Mouse (Mus musculus): Measurements from ENCODE around the gene Ccser1. TPM values are rescaled to one million over a fixed set of nuclear protein-coding genes. Genes with fewer than 3 reads are reported as not detected.

Ccser1 gene
- polyA plus RNA-seq, 1 experiment, result 0.70 TPM

DNA sequence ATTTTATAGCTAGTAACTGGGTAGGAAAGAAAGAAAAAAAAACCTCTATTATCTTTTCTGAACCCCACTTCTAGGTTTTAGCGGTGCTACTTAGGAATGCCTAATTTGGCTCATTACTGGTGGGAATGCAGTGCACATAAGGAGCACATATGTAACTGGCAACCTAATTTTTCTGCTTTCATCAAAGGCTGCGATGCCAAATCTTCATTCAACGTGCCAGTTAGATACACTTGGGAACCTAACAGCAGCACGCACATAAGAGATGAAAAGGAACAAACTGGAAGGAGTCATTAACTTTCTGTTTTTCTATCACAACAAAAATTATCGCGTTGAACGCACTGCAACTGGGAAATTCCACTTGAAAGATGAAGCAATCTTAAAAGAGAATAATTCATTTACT, 2.6 kb upstream of the Ccser1 start:
- Histone ChIP-seq H3K27ac (ENCODE audit: insufficient read depth, low read depth, low read length) (no peak overlapping the region), H3K4me3 (ENCODE audit: insufficient read depth, low read length) (no peak overlapping the region), H3K4me1 (ENCODE audit: control insufficient read depth, insufficient read depth, low read length) (no peaks in the 10 kb centered on the region)
- TF ChIP-seq CTCF (IDR thresholded peaks at IDR 0.05; ENCODE audit: low read depth, low read length) (no peak), POLR2A (IDR thresholded peaks at IDR 0.05; ENCODE audit: borderline replicate concordance, low read depth, low read length) (no peak)

DNA sequence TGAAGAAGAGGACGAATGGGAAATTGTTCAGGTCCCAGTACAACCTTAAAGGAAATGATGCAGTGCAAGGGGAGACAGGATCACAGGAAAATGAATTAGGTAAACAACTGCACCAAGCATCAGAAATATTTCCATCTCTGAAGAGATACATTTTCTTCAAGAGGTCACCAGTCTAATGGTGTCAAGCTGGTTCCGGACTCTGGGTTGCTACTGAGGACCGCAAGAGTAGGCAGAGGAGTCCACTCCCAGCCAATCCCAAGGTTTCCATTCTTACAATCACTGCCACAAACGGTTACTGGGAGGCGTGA, 529 bp upstream of the Ccser1 start:
- TF ChIP-seq CTCF (IDR thresholded peaks at IDR 0.05; ENCODE audit: low read depth, low read length) (no peak), POLR2A (IDR thresholded peaks at IDR 0.05; ENCODE audit: borderline replicate concordance, low read depth, low read length) (no peak)
- Histone ChIP-seq H3K4me3 (ENCODE audit: insufficient read depth, low read length) (no peak overlapping the region), H3K27ac (ENCODE audit: insufficient read depth, low read depth, low read length) (no peak overlapping the region), H3K4me1 (ENCODE audit: control insufficient read depth, insufficient read depth, low read length) (no peaks in the 10 kb centered on the region)

DNA sequence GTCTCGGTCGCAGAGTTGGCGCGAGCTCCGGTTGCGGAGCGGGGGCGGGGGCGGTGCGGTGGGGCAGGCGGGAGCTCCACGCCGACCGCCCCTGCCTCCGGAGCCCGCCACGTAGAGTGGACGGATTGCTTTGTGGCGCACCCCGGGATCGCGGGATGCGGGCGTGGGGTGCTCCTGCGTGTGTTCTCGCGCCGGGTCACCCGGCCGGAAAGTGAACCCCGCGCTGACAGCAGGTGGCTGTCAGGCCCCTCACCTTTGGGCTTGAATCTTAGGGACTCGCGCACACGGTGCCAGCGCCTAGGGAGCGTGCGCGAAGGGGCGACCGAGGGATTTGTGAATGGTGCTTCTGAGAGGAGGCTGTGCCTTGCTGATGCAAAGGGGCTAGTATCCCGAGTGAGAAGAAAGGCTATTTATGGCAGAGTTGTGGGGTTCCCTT, 650 bp downstream of the Ccser1 start:
- Histone ChIP-seq H3K4me1 (ENCODE audit: control insufficient read depth, insufficient read depth, low read length) (no peaks in the 10 kb centered on the region), H3K27ac (ENCODE audit: insufficient read depth, low read depth, low read length) (no peak overlapping the region), H3K4me3 (ENCODE audit: insufficient read depth, low read length) (peak overlapping the region; percentile 5; the same call in 1 of the 2 replicates)
- no peak for TF ChIP-seq CTCF (IDR thresholded peaks at IDR 0.05; ENCODE audit: low read depth, low read length)
- no peak for TF ChIP-seq POLR2A (IDR thresholded peaks at IDR 0.05; ENCODE audit: borderline replicate concordance, low read depth, low read length)

DNA sequence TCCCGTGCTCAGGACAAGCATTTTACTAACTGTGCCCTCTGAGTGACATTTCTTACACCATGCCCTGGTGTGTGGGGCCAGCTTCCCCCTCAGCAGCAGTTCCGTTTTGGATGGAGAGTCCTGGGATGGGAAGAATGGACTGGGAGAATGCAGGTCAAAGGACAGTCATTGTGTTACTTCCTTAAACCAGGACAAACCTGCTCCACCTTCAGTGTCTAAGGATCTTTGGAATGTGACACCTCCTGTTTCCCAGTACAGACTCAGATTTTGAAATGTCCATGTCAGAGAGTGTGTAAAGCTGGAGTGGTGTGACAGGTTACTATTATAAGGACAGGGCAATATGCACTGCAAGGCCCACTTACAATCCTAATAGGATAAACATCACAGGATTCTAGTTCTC, 8.9 kb downstream of the Ccser1 start:
- no peaks in the 10 kb centered on the region for H3K4me1 ChIP-seq (ENCODE audit: control insufficient read depth, insufficient read depth, low read length)
- H3K27ac ChIP-seq (ENCODE audit: insufficient read depth, low read depth, low read length), result no peak overlapping the region
- H3K4me3 ChIP-seq (ENCODE audit: insufficient read depth, low read length), result no peak overlapping the region
- TF ChIP-seq CTCF (IDR thresholded peaks at IDR 0.05; ENCODE audit: low read depth, low read length), result no peak
- TF ChIP-seq POLR2A (IDR thresholded peaks at IDR 0.05; ENCODE audit: borderline replicate concordance, low read depth, low read length), result no peak

DNA sequence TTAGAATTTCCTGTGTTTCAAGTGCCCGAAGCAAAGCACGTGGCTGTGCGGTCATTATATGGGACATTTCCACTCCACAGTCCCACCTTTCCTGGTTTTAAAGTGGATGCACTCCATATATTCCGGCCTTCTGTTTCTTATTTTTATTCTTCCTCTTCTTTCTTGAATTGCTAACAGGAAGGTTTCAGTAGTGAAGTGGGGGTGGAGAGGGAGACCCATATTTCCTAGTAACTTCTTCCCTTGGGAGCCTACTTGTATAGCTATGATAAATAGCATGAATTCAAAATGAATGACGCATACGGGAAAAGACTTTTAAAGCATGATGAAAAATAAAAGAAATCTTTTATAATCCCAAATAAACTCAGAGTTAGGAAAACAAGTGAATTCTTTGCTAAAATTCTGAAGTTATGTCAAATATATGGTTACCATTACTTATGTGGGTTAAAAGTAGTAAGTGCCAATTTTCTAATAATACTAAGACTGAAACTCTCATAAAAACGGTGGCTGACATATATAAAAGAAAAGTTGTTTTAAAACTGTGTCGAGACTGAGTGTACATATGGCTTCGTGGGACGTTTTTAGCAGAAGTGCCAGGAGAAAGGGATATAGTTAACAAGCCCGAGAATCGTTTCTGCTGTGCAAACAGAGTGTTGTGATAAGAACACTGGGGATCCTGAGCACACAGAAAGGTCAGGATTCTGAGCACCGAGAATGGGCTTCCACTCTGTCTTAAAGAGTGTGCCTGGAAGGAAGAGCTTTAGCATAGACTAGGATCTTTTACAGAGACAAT, 11.7 kb downstream of the Ccser1 start:
- Histone ChIP-seq H3K27ac (ENCODE audit: insufficient read depth, low read depth, low read length) (no peak overlapping the region), H3K4me1 (ENCODE audit: control insufficient read depth, insufficient read depth, low read length) (no peaks in the 10 kb centered on the region), H3K4me3 (ENCODE audit: insufficient read depth, low read length) (no peak overlapping the region)
- TF ChIP-seq CTCF (IDR thresholded peaks at IDR 0.05; ENCODE audit: low read depth, low read length) (no peak), POLR2A (IDR thresholded peaks at IDR 0.05; ENCODE audit: borderline replicate concordance, low read depth, low read length) (no peak)

DNA sequence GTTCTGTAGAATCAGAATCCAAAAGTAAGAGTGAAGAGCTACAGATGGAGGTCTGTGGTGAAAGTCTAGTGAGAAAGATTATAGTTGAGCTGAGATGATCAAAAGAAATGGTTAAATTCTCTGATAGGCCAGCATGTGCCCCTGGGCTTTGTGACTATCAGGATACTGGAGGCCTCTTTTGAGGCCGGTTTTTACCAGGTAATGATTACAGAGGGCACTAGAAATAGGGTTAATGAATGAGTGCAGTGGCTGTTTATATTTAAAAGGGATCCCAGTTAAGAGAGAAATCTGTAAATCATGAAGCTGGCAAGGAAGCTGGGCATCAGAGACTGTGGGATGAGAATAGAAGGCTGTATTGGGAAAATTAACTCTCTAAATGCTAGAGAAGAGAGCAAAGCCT, 23.2 kb downstream of the Ccser1 start:
- H3K27ac ChIP-seq (ENCODE audit: insufficient read depth, low read depth, low read length), result no peak overlapping the region
- no peak overlapping the region for H3K4me3 ChIP-seq (ENCODE audit: insufficient read depth, low read length)
- TF ChIP-seq CTCF (IDR thresholded peaks at IDR 0.05; ENCODE audit: low read depth, low read length) (no peak), POLR2A (IDR thresholded peaks at IDR 0.05; ENCODE audit: borderline replicate concordance, low read depth, low read length) (no peak)
- H3K4me1 ChIP-seq (ENCODE audit: control insufficient read depth, insufficient read depth, low read length), result no peaks in the 10 kb centered on the region

DNA sequence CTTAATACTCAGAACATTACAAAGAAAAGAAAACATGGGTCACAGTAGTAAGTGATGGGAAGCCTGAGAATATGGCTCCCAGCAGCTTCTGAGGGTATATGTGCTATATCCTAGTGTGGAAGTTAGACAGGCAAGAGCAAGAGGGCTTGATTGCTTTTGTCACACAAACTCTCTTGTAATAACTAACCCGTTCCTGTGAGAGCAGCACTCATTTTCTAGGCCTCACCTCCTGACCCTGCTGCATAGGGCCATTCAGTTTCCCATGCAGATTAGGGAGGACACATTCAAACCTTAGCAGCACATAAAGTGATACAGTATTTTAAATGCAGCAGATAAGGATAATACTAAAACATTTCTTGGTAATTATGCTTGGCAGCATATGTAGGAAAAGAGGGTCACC, 25.9 kb downstream of the Ccser1 start:
- H3K27ac ChIP-seq (ENCODE audit: insufficient read depth, low read depth, low read length), result no peak overlapping the region
- H3K4me1 ChIP-seq (ENCODE audit: control insufficient read depth, insufficient read depth, low read length), result no peaks in the 10 kb centered on the region
- TF ChIP-seq POLR2A (IDR thresholded peaks at IDR 0.05; ENCODE audit: borderline replicate concordance, low read depth, low read length), result no peak
- no peak overlapping the region for H3K4me3 ChIP-seq (ENCODE audit: insufficient read depth, low read length)

DNA sequence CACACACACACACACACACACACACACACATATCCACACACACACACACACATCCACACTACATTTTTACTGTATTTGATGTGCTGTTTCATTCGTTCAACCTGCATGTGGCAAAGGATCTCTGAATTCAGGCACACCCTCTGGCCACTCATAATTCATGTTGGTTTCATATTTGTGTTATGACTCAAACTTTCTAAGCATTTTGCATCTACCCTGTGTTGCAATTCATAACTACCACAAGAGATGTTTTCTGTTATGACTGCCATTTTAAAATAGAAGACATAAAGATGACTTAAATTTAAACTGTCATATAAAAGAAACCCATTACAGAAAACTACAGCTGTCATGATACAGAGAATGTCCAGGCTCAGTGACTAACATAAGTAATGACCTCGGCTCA, 26.5 kb downstream of the Ccser1 start:
- no peak overlapping the region for H3K27ac ChIP-seq (ENCODE audit: insufficient read depth, low read depth, low read length)
- TF ChIP-seq POLR2A (IDR thresholded peaks at IDR 0.05; ENCODE audit: borderline replicate concordance, low read depth, low read length) (no peak), CTCF (IDR thresholded peaks at IDR 0.05; ENCODE audit: low read depth, low read length) (no peak)
- H3K4me1 ChIP-seq (ENCODE audit: control insufficient read depth, insufficient read depth, low read length), result no peaks in the 10 kb centered on the region
- H3K4me3 ChIP-seq (ENCODE audit: insufficient read depth, low read length), result no peak overlapping the region

DNA sequence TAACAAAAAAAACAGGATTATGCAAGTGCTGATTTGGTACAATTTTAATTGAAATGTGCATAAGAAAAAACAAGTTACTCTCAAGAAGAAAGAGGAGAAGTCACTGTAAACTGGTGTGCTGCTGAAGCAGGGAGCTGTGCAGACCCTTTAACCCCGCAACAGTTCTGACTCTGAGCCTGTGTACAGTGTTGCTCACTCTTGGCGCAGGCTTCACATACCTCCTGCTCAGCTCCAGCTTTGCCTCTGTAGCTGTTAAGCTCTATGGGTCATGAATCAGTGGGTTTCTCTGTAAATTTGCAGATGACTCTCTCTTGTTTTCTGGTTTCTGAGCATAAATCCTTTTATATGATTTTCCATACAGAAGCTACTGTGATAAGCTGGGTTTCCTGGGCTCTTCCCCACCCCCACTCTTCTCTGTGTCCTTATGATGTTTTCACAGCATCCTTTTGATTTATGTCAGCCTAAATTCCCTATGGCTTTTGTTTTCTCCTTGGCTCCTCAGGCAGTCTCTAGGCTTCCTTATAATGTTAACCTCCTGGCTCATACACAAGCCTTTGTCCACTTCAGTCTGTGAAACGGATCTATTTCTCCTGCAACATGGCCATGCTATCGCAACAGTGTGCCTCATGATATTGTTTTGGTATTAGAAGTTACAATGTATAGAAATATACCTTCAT, 30.1 kb downstream of the Ccser1 start:
- TF ChIP-seq CTCF (IDR thresholded peaks at IDR 0.05; ENCODE audit: low read depth, low read length), result no peak
- no peak for TF ChIP-seq POLR2A (IDR thresholded peaks at IDR 0.05; ENCODE audit: borderline replicate concordance, low read depth, low read length)
- Histone ChIP-seq H3K4me3 (ENCODE audit: insufficient read depth, low read length) (no peak overlapping the region), H3K4me1 (ENCODE audit: control insufficient read depth, insufficient read depth, low read length) (no peaks in the 10 kb centered on the region), H3K27ac (ENCODE audit: insufficient read depth, low read depth, low read length) (no peak overlapping the region)

DNA sequence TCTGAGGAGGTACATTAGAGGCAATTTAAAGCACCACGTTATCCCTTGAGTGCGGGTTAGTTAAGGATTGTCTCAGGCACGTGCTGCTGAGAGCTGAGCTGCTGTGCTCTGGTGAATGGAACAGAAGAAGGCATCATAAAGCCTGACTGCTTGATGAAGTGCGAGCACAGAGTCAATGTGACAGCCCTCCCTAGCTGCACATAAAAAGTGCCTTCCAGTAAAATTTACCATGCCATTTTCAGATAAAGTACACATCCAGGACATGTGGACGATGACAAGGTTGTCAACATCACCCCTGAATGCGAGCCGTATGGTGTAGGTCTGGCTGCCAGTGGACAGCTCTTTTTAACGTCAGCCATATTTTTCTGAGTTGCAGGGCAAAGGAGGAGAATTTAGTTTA, 35.6 kb downstream of the Ccser1 start:
- TF ChIP-seq POLR2A (IDR thresholded peaks at IDR 0.05; ENCODE audit: borderline replicate concordance, low read depth, low read length), result no peak
- TF ChIP-seq CTCF (IDR thresholded peaks at IDR 0.05; ENCODE audit: low read depth, low read length), result no peak
- Histone ChIP-seq H3K4me1 (ENCODE audit: control insufficient read depth, insufficient read depth, low read length) (no peaks in the 10 kb centered on the region), H3K27ac (ENCODE audit: insufficient read depth, low read depth, low read length) (no peak overlapping the region), H3K4me3 (ENCODE audit: insufficient read depth, low read length) (no peak overlapping the region)

Measured in bone marrow macrophage, adult 2 months (primary cell).